Mouse (Mus musculus): ENCODE measurements around the gene Esyt1. TPM values are rescaled to one million over a fixed set of nuclear protein-coding genes. Genes with fewer than 3 reads are reported as not detected.
A peak's percentile ranks its signal among the peaks of the same experiment; 100 is the strongest.

Esyt1 gene
- total RNA-seq, 2 experiments from 2014 or later: 5.5 TPM

DNA sequence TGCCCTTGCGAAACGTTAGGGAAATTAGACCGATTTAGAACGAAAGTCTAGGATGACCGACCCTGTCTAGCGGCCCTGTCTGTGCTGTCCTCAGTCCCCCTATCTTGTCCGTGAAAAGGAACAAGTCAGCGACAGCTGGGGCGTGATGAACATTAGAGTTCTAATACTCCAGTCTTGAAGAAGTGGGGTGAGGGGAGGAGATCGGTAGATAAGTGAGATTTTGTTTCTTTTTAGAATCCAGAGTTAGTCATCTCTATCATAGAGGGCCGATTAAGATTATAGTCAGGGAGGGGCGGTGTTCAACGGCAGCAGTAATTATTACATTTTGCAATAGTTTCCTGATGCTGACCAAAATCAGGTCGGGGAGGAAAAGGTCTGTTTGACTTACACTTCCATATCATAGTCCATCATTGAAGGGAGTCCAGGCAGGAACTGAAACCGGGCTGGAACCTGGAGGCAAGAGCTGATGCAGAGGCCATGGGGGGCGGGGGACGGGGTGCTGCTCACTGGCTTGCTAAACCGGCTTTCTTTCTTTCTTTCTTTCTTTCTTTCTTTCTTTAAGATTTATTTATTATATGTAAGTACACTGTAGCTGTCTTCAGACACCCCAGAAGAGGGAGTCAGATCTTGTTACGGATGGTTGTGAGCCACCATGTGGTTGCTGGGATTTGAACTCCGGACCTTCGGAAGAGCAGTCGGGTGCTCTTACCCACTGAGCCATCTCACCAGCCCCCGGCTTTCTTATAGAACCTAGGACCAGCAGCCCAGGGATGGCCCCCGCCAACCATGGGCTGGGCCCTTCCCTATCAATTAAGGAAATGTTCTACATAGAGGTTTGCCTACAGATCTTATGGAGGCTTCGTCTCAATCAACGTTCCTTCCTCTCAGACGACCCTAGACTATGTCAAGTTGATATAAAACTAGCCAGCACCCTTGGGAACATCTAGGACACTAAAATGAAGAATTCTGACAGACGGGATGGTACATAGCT, 990 bp upstream of the Esyt1 start:
- no peak for DNase-seq (ENCODE audit: low spot score in 2 of 2)

DNA sequence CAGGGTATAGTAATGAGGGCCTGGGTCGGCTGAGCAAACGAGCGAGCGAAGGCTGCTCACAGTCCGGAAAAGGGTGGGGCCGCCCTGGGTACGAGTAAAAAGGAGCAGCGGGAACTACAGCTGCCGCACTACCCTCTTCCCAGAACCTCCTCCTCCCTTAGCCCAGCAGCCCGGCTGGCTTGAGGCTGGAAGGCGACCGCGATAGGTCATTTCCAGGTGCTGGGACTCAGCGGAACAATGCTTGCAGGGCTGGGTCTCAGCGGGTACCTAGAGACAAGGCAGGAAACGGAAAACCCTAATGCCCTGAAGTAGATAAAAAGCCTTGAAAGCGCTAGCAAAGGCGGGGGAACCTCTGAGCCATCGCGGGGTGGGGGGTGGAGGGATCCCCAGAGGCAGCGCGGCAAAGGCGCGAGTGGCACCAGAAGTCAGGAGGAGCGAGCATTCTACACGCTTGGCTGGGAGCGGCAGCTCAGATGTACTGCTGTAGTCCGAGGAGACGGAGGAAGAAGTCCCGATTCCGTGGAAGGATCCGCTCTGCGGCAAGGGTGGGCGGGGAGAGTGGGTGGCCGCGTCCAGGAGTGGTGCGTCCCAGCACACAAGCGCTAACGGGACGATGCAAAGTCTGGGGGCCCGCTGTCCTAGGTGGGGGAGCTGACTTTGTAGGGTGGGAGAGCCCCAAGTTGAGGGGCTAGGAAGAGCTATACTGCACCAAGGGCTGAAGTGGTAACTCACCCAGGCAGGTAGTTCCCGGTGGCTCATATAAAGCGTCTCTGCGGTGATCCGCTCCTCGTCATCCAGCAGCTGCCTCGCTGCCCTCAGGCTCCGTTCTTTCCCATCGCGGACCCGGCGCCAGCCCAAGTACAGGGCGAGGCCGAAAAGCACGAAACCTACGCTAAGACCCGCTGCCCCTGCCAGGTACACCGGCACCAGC, 674 bp downstream of the Esyt1 start:
- TF ChIP-seq CTCF (conservative IDR thresholded peaks at IDR 0.05): no peak
- H3K27ac ChIP-seq: peak overlapping the region; percentile 65
- no peak for DNase-seq (ENCODE audit: low spot score in 2 of 2)
- H3K4me3 ChIP-seq: peak overlapping the region; percentile 92

More for the DNA sequence above, 990 bp upstream of the Esyt1 start:
- Histone ChIP-seq H3K4me3 (peak overlapping the region; percentile 92), H3K27ac (peak overlapping the region; percentile 12; the same call in 1 of the 2 replicates)
- TF ChIP-seq CTCF (conservative IDR thresholded peaks at IDR 0.05): no peak

DNA sequence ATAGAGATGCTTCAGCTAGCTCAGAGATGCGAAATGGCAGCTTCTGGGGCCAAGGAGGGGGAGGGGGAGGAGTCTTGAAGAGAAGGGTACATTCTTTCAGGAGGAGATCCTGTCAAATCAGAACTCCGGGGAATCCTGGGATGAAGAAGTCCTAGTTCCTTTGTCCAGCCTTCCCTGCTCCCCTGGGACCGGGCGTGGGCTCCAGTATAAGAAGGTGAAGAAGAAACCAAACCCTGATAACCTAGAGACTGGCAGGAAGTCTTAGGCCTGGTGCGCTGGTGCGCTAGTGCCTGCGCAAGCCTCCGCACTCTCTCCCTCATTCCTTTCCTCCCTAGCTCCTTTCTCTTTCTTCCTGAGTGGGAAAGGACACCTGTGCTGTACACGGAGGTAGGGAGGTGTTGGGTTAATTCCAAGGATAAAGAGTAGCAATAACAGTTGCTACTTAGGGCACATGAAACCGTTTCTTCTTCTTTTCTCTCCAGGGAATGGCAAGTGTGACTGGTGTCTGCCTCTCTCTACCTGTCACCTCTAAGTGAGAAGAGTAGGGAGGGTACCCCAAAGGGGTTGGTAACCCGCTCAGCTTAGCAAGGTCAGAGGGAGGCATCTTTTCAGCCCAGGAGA, 1.4 kb downstream of the Esyt1 start:
- Histone ChIP-seq H3K4me3 (peak overlapping the region; percentile 92), H3K27ac (peak overlapping the region; percentile 65; the same call in 1 of the 2 replicates)
- DNase-seq (ENCODE audit: low spot score in 2 of 2): no peak
- no peak for TF ChIP-seq CTCF (conservative IDR thresholded peaks at IDR 0.05)

DNA sequence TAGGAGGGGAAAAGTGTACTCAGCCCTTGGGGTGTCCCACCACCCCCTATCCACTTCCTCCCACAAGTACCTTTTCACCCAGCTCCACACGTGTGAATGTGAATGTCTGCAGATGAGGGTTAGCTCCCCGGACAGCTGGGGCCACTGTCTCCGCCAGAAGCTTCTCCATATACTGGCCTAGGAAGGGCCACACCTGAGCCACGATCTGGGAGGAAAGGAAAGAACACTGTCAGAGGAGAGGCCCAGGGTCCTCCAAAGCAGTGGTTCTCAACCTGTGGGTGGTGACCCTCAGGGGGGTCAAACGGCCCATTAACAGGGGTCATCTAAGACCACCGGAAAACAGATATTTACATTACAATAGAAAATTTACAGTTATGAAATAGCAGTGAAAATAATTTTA, 3.3 kb downstream of the Esyt1 start:
- no peak overlapping the region for H3K4me3 ChIP-seq
- no peak for DNase-seq (ENCODE audit: low spot score in 2 of 2)
- H3K27ac ChIP-seq: no peak overlapping the region
- no peak for TF ChIP-seq CTCF (conservative IDR thresholded peaks at IDR 0.05)

DNA sequence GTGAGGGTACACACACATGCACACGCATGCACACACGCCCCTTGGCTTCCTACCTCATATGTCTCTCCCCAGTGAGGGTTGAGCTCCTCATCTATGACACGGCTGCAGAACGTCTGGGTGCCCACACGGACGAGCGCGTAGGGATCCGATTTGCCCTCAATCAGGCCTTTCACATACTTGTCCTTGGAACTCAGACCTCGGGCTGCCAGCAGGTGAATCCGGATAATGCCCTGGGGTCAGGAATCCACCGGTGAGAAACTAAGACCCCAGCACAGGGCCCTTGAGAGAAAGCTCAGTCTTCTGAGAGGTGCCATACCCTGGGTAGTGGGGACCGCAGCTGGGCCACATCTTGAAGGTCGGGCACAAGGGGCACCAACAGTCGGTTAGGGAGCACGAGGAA, 5.1 kb downstream of the Esyt1 start:
- DNase-seq (ENCODE audit: low spot score in 2 of 2): no peak
- H3K4me3 ChIP-seq: no peak overlapping the region
- no peak for TF ChIP-seq CTCF (conservative IDR thresholded peaks at IDR 0.05)
- no peak overlapping the region for H3K27ac ChIP-seq

DNA sequence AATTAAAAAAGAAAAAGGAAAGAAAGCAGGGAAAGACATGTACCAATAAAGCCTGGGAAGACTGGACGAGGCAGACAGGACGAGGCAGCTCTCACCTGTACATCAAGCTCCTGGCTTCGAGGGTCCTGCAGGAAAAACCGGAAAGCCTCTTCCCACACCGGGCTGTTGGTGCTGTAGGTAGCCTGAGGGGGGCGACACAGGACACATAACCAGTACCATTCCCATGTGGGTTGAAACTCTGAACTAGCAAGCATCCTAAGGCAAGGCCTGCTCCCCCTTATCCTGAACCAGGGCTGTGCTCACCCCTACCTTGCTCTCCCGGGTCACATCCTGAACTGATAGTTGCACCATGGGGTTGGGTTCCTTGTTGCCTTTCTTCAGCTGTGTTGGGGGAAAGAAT, 6.8 kb downstream of the Esyt1 start:
- DNase-seq (ENCODE audit: low spot score in 2 of 2): peak in 1 of 2 experiments; percentile 60
- TF ChIP-seq CTCF (conservative IDR thresholded peaks at IDR 0.05): peak; percentile 78
- H3K4me3 ChIP-seq: no peak overlapping the region
- H3K27ac ChIP-seq: no peak overlapping the region

DNA sequence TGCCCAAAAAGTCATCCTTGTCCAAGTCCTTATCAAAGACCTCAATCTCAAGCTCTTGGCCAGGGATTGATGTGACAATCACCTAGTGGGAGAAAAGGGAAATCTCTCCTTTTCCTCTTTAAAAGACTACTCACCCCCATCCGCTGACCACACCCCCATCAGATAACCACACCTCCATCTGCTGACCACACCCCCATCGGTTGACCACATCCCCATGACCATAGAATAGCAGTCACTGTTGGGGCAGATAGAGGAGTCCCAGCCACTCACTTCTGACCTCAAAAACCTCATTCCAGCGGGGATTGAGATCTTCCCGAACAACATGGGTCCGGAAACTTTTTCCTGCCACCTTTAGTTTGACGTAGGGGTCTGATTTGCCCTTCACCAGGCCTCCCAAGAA, 9.0 kb downstream of the Esyt1 start:
- no peak overlapping the region for H3K27ac ChIP-seq
- no peak for DNase-seq (ENCODE audit: low spot score in 2 of 2)
- TF ChIP-seq CTCF (conservative IDR thresholded peaks at IDR 0.05): no peak
- H3K4me3 ChIP-seq: no peak overlapping the region

DNA sequence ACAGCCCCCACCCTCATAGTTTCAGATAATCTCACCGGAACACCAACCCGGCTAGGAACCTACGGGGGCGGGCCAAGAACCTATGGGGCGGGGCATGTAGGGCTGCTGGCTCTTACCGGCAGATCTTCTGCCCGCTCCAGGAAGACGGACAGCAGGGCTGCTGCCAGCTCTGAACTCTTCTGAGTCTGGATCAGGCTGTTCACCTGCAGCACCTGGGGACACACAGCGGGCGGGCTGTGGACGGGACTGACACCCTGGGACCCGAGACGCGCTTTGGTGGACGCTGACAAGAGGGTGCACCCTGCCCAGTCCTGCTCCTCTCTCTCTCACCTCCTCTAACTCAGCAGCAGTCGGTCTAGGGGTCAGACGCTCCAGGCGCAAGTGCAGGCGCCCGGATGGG, 9.6 kb downstream of the Esyt1 start:
- DNase-seq (ENCODE audit: low spot score in 2 of 2): no peak
- Histone ChIP-seq H3K4me3 (no peak overlapping the region), H3K27ac (no peak overlapping the region)
- TF ChIP-seq CTCF (conservative IDR thresholded peaks at IDR 0.05): no peak

DNA sequence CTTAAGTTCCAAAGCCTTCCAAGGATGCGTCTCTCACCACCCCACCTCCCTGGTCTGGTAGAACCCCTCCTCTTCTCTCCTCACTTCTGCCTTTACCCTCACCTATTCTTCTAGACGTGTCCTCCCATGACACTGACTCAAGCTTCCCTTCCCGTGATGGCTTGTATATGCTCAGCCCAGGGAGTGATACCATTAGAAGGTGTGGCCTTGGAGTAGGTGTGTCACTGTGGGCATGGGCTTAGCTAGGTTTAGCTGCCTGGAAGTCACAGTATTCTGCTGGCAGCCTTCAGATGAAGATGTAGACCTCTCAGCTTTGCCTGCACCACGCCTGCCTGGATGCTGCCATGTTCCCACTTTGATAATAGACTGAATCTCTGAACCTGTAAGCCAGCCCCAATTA, 10.6 kb downstream of the Esyt1 start:
- no peak for DNase-seq (ENCODE audit: low spot score in 2 of 2)
- Histone ChIP-seq H3K4me3 (no peak overlapping the region), H3K27ac (no peak overlapping the region)
- TF ChIP-seq CTCF (conservative IDR thresholded peaks at IDR 0.05): no peak

DNA sequence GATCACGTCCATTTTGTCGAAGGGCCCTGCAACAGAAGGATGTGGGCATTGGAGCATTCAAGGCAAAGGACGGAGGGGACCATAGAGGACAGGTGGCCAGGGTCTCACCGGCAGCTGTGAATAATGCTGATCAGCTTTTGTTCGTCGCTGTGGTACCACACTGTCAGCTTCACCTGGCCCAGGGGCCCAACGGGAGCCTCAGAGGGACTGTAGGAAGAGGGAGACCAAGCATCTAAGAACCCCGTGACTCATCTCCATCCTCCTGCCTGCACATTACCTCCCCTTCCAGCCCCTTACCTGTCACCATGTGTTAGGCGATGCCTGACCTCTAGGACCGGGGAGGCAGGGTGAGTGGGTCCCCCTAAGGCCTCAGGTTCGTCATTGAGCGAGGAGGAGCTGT, 13.9 kb downstream of the Esyt1 start:
- Histone ChIP-seq H3K27ac (no peak overlapping the region), H3K4me3 (no peak overlapping the region)
- TF ChIP-seq CTCF (conservative IDR thresholded peaks at IDR 0.05): no peak
- no peak for DNase-seq (ENCODE audit: low spot score in 2 of 2)

DNA sequence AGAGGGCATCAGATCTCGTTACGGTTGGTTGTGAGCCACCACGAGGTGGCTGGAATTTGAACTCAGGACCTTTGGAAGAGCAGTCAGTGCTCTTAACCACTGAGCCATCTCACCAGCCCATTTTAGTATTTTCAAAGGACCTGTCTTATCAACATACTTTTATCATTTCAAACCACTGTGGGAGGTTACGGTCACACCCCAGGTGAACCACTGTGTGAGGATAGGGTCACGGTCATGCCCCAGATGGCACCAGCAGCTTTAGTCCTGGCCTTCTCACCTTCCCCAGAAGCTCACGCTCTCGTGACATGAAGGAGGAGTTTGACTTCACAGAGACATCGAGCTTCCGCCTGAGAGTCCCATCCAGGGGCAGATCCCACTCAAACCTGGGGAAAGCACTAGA, 14.5 kb downstream of the Esyt1 start:
- no peak for TF ChIP-seq CTCF (conservative IDR thresholded peaks at IDR 0.05)
- Histone ChIP-seq H3K4me3 (no peak overlapping the region), H3K27ac (no peak overlapping the region)
- no peak for DNase-seq (ENCODE audit: low spot score in 2 of 2)

DNA sequence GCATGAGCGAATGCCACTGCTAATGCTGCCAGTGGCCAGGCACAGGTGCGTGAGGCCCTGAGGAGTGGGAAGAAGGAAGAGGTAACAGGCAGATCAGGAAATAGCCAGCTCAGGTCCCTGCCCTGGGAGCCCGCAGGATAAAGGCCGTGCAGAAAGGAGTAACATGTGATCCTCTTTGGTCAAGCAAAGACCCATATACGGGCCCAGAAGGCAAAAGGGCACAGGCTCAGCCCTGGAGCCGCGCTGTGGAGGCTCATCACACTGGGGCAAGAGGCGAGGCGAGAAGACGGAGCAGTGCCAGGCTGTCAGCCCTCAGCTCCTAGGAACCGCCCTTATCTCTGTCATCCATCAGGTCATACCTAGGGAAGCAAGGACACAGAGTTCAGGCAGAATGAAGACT, 15.4 kb downstream of the Esyt1 start:
- H3K4me3 ChIP-seq: no peak overlapping the region
- no peak for DNase-seq (ENCODE audit: low spot score in 2 of 2)
- no peak overlapping the region for H3K27ac ChIP-seq
- TF ChIP-seq CTCF (conservative IDR thresholded peaks at IDR 0.05): no peak

DNA sequence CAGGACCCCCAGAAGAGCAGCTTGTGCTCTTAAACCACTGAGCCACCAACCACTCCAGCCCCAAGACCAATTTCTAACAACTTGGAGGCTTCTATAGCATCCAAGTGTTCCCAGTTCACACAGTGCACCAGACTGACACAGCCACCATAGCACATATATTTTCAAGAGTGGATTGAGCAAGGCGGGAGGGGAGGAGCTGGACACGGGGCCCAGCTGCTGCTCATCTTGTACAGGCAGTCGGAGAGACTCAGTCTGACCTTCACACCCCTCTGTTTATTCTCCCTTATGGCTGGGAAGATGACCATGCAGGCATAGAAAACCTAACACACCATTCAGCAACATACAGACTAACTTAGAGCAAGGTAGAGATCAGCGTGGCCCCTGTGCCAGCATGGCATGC, 15.8 kb downstream of the Esyt1 start:
- DNase-seq (ENCODE audit: low spot score in 2 of 2): no peak
- no peak overlapping the region for H3K27ac ChIP-seq
- H3K4me3 ChIP-seq: no peak overlapping the region
- TF ChIP-seq CTCF (conservative IDR thresholded peaks at IDR 0.05): no peak

Measured in layer of hippocampus, adult 2 months (tissue).